Mouse (Mus musculus) G1E (cell line): ENCODE results near the gene Gm30083. TPM values are rescaled to one million over a fixed set of nuclear protein-coding genes. Genes with fewer than 3 reads are reported as not detected.

Source experiments
- ATAC-seq: 2 replicates; pipeline ENCODE4 v1.8.0; 2016; ENCODE audit warnings: mild to moderate bottlenecking; ENCODE audit not compliant: insufficient number of reproducible peaks, poor library complexity, low FRiP score, severe bottlenecking; ENCODE audit errors: extremely low read depth
- DNase-seq: peaks from one replicate; pipeline ENCODE4 v3.0.0; 2012; ENCODE audit warnings: low spot score
- H3K27me3 ChIP-seq: 2 replicates; pipeline ENCODE4 v1.6.1; 2012; ENCODE audit warnings: mild to moderate bottlenecking, low read length, inconsistent platforms; ENCODE audit not compliant: insufficient read depth
- H3K36me3 ChIP-seq: replicated peaks from 2 replicates; pipeline ENCODE3; 2012; ENCODE audit warnings: mild to moderate bottlenecking, inconsistent platforms
- H3K4me1 ChIP-seq: 2 replicates; pipeline ENCODE4 v1.6.1; 2012; ENCODE audit warnings: low read depth, low read length, inconsistent platforms, mixed read lengths; ENCODE audit not compliant: insufficient read depth
- H3K4me3 ChIP-seq: 2 replicates; pipeline ENCODE4 v1.5.1; 2012; ENCODE audit warnings: low read depth, mild to moderate bottlenecking, inconsistent platforms, low read length, moderate library complexity, mixed read lengths
- H3K9me3 ChIP-seq: replicated peaks from 2 replicates; pipeline ENCODE4 v1.6.1; 2012; ENCODE audit warnings: inconsistent platforms
- CTCF ChIP-seq: IDR thresholded peaks from 2 replicates; pipeline ENCODE4 v1.5.1; 2012; ENCODE audit warnings: low read depth, low read length, inconsistent platforms, mixed read lengths
- GATA1 ChIP-seq: IDR thresholded peaks from 2 replicates; pipeline ENCODE4 v1.6.1; 2012; ENCODE audit warnings: borderline replicate concordance, low read length, inconsistent platforms, mixed read lengths
- GATA2 ChIP-seq: IDR thresholded peaks from 2 replicates; pipeline ENCODE4 v1.6.1; 2012; ENCODE audit warnings: low read depth, low read length, inconsistent platforms, borderline replicate concordance
- POLR2AphosphoS5 ChIP-seq: IDR thresholded peaks from 2 replicates; pipeline ENCODE4 v1.6.1; 2012; ENCODE audit warnings: low read depth, low read length, inconsistent platforms; ENCODE audit not compliant: insufficient replicate concordance
- TAL1 ChIP-seq: conservative IDR thresholded peaks from 2 replicates; pipeline ENCODE4 v1.6.1; 2012; ENCODE audit warnings: low read depth, low read length, inconsistent platforms, mixed read lengths
- polyA plus RNA-seq: library from polyadenylated mRNA; stranded (reverse); fragments of >175 nt; gene quantifications from 2 replicates; pipeline ENCODE4 v1.2.3, GENCODE M21; 2012
- total RNA-seq, 2 experiments: library from RNA; stranded (forward) in 1 of 2; stranded (reverse) in 1 of 2; fragments of 200-1000 nt in 1 of 2; fragments of >200 nt in 1 of 2; fragmentation: Nextera tagmentation in 1 of 2; gene quantifications; 2 replicates each; pipeline ENCODE4 v1.2.3; 2014 to 2017

Gm30083 gene
- total and polyA plus RNA-seq, 3 experiments = not detected

DNA sequence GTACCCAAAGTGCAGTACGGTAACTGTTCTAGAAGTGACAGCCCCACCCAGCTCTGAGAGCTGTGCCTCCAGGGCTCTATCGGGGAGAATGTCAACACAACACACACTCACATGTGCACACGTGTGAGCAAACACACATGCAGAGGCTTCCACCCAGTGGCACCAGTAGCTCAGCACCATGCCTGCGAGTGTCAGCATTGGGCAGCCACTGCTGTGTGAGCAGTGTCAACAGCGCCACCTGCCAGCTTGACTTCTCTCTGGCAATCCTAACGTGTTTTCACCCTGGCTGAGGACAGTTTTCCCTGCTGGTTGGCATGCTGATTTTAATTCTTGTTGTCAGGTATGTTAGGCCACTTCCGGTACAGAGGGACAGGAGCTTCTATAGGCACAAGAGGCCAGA, 42.3 kb downstream of the Gm30083 start:
- TF ChIP-seq GATA2 (no peak), POLR2AphosphoS5 (no peak)
- H3K4me3 ChIP-seq = no peak overlapping the region
- H3K27me3 ChIP-seq = no peaks in the 10 kb centered on the region
- peaks cover 69% of the 10 kb centered on the region for H3K9me3 ChIP-seq
- H3K4me1 ChIP-seq = no peaks in the 10 kb centered on the region
- DNase-seq = no peak
- ATAC-seq = no peak
- H3K36me3 ChIP-seq = no peaks in the 10 kb centered on the region

DNA sequence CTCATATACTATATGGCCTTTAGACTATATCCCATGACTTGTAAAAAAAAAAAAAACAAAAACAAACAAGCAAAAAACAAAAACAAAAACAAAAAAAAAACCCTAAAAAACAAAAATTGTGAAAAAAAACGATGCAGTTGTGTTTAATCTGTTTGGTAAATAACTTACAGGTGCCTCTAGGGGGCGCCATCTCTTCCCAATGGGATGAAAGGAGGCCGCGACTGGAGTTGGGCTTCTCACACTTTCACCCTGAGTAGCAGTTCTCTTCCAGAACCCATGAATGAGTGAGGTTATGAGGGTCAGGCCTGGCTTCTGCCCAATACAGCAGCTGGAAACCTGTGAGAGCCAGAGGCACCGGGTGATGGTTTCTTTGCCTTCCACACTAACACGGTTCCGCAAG, 49.3 kb downstream of the Gm30083 start:
- TF ChIP-seq TAL1 = no peak
- no peak for TF ChIP-seq POLR2AphosphoS5
- TF ChIP-seq GATA1 = no peak
- TF ChIP-seq GATA2 = no peak
- no peak for TF ChIP-seq CTCF
- DNase-seq (no peak), ATAC-seq (no peak)
- Histone ChIP-seq H3K9me3 (peaks cover 51% of the 10 kb centered on the region), H3K4me1 (no peaks in the 10 kb centered on the region), H3K36me3 (no peaks in the 10 kb centered on the region), H3K4me3 (no peak overlapping the region), H3K27me3 (no peaks in the 10 kb centered on the region; the same call in 1 of the 2 replicates)

GRCm38 (mm10) chr14:33959341-33959740, 55.6 kb downstream of the Gm30083 start:
- Histone ChIP-seq H3K36me3 (no peaks in the 10 kb centered on the region), H3K27me3 (no peaks in the 10 kb centered on the region; the same call in 1 of the 2 replicates), H3K9me3 (peaks cover 81% of the 10 kb centered on the region), H3K4me3 (no peak overlapping the region), H3K4me1 (no peaks in the 10 kb centered on the region)
- DNase-seq (no peak), ATAC-seq (no peak)
- no peak for TF ChIP-seq GATA2
- TF ChIP-seq CTCF = no peak
- no peak for TF ChIP-seq GATA1
- TF ChIP-seq TAL1 = no peak
- TF ChIP-seq POLR2AphosphoS5 = no peak

DNA sequence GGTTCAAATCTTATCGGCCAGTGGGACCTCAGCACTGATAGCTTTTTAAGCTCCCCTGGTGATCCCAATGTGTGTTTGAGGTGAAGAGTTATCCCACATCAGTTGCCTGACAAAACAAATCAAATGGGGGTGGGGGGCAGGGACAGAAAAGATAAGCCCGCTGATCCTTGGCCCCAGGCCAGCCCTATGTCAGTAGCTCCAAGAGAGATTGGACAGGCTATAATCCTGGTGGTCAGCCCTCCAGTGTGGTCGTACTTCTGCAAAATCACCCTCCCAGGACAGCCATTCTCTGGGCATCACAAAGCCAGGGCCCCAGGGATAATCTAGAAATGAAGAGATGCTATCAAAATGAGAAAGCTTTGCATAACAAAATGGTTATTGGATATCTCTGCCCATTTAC, 56.1 kb downstream of the Gm30083 start:
- no peaks in the 10 kb centered on the region for H3K36me3 ChIP-seq
- DNase-seq (no peak), ATAC-seq (no peak)
- H3K4me3 ChIP-seq = no peak overlapping the region
- no peaks in the 10 kb centered on the region; the same call in 1 of the 2 replicates for H3K27me3 ChIP-seq
- H3K9me3 ChIP-seq = peaks cover 85% of the 10 kb centered on the region
- no peaks in the 10 kb centered on the region for H3K4me1 ChIP-seq
- TF ChIP-seq CTCF = no peak
- TF ChIP-seq TAL1 = no peak

- Histone ChIP-seq H3K9me3 (peaks cover 85% of the 10 kb centered on the region), H3K4me1 (no peaks in the 10 kb centered on the region), H3K36me3 (no peaks in the 10 kb centered on the region), H3K27me3 (no peaks in the 10 kb centered on the region; the same call in 1 of the 2 replicates), H3K4me3 (no peak overlapping the region)
- ATAC-seq (no peak), DNase-seq (no peak)
- TF ChIP-seq CTCF (no peak), TAL1 (no peak), GATA1 (no peak), GATA2 (no peak), POLR2AphosphoS5 (no peak)
Measured at GRCm38 (mm10) chr14:33958186-33958585, 56.8 kb downstream of the Gm30083 start.

DNA sequence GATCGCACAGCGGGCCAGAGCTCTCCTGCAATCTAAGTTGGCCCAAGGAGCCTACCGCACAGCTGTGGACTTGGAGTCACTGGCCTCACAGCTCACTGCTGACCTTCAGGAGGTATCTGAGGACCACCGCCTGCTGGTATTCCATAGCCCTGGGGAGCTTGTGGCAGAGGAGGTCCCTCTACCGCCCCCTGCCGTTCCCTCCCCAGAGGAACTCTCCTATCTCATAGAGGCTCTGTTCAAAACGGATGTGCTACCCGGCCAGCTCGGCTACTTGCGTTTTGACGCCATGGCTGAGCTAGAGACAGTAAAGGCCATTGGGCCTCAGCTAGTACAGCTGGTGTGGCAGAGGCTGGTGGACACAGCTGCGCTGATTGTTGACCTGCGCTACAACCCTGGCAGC, 58.9 kb downstream of the Gm30083 start:
- ATAC-seq = no peak
- TF ChIP-seq TAL1 = no peak
- no peak for TF ChIP-seq GATA1
- no peak for TF ChIP-seq CTCF
- no peak for TF ChIP-seq GATA2
- no peak for TF ChIP-seq POLR2AphosphoS5

GRCm38 (mm10) chr14:33953761-33954160, 61.2 kb downstream of the Gm30083 start, which contains the start of gene Rbp3:
Rbp3 (plus strand) TSS chr14:33954003.
- Histone ChIP-seq H3K9me3 (peaks cover 68% of the 10 kb centered on the region), H3K36me3 (no peaks in the 10 kb centered on the region), H3K4me1 (no peaks in the 10 kb centered on the region), H3K4me3 (no peak within 1 kb of the TSS; the same call in 1 of the 2 replicates), H3K27me3 (no peaks in the 10 kb centered on the region; the same call in 1 of the 2 replicates)
- TF ChIP-seq GATA2 = no peak
- no peak for TF ChIP-seq POLR2AphosphoS5
- no peak for TF ChIP-seq CTCF
- no peak for TF ChIP-seq GATA1
- TF ChIP-seq TAL1 = no peak
- ATAC-seq (no peak), DNase-seq (no peak)

More for the DNA sequence above, 58.9 kb downstream of the Gm30083 start:
- no peak for DNase-seq
- Histone ChIP-seq H3K27me3 (no peaks in the 10 kb centered on the region; the same call in 1 of the 2 replicates), H3K4me1 (no peaks in the 10 kb centered on the region), H3K36me3 (no peaks in the 10 kb centered on the region), H3K4me3 (no peak overlapping the region), H3K9me3 (peaks cover 83% of the 10 kb centered on the region)
